Mouse (Mus musculus) heart, embryonic 11.5 days (tissue): ENCODE results near the gene Cd52. TPM values are rescaled to one million over a fixed set of nuclear protein-coding genes. Genes with fewer than 3 reads are reported as not detected.

ENCODE experiments used
- ATAC-seq: fragments of 200-750 bp; cut with Nextera tagmentation; replicated peaks from 2 replicates; pipeline ENCODE4 v1.8.0; 2017; ENCODE audit warnings: moderate library complexity; ENCODE audit not compliant: insufficient number of reproducible peaks, low FRiP score, low TSS enrichment
- H3K27ac ChIP-seq: fragments of 300-500 bp; sonication (generic); 2 replicates; pipeline ENCODE4 v1.5.1; 2014; ENCODE audit warnings: mild to moderate bottlenecking, low read depth, low read length
- H3K27me3 ChIP-seq: fragments of 300-500 bp; sonication (generic); 2 replicates; pipeline ENCODE4 v1.6.1; 2014; ENCODE audit warnings: mild to moderate bottlenecking, low read length, mixed read lengths; ENCODE audit not compliant: control insufficient read depth, insufficient read depth
- H3K36me3 ChIP-seq: fragments of 300-500 bp; sonication (generic); 2 replicates; pipeline ENCODE4 v1.6.1; 2014; ENCODE audit warnings: mild to moderate bottlenecking, low read length, moderate library complexity, mixed read lengths; ENCODE audit not compliant: control insufficient read depth, insufficient read depth
- H3K4me1 ChIP-seq: fragments of 300-500 bp; sonication (generic); 2 replicates; pipeline ENCODE4 v1.6.1; 2014; ENCODE audit warnings: low read length; ENCODE audit not compliant: control insufficient read depth, insufficient read depth
- H3K4me2 ChIP-seq: fragments of 300-500 bp; sonication (generic); 2 replicates; pipeline ENCODE4 v1.6.1; 2014; ENCODE audit warnings: mild to moderate bottlenecking, moderate library complexity
- H3K4me3 ChIP-seq: fragments of 300-500 bp; sonication (generic); 2 replicates; pipeline ENCODE4 v1.5.1; 2014; ENCODE audit warnings: low read depth, low read length
- H3K9ac ChIP-seq: fragments of 300-500 bp; sonication (generic); 2 replicates; pipeline ENCODE4 v1.6.1; 2014; ENCODE audit warnings: mild to moderate bottlenecking, low read depth, low read length, moderate library complexity
- H3K9me3 ChIP-seq: fragments of 300-500 bp; sonication (generic); replicated peaks from 2 replicates; pipeline ENCODE4 v1.6.1; 2016; ENCODE audit warnings: low read length; ENCODE audit not compliant: control insufficient read depth
- WGBS: fragments of 180-500 bp; shearing (Covaris S2); extraction: QIAGEN DNeasy Blood & Tissue Kit; methylation state at CpG from one replicate; pipeline ENCODE4 v1.1.7; 2014; ENCODE audit not compliant: insufficient replicate concordance; 5-methylcytosine and 5-hydroxymethylcytosine counted together
- polyA plus RNA-seq: library from polyadenylated mRNA; unstranded; fragments of >200 nt; fragmentation: Nextera tagmentation; extraction: Ambion mirVana; gene quantifications from 2 replicates; pipeline ENCODE4 v1.2.1, GENCODE M21; 2014

The Cd52 gene
- polyA plus RNA-seq, 1 experiment from 2014 or later, result 3.9 TPM

GRCm38 (mm10) chr4:134122281-134122680 is 27.4 kb upstream of the Cd52 start:
- Histone ChIP-seq H3K27ac (no peak overlapping the region), H3K4me1 (peaks cover 7% of the 10 kb centered on the region), H3K9me3 (no peaks in the 10 kb centered on the region), H3K9ac (no peak overlapping the region), H3K4me2 (no peak overlapping the region), H3K36me3 (no peaks in the 10 kb centered on the region; the same call in 1 of the 2 replicates), H3K27me3 (no peaks in the 10 kb centered on the region), H3K4me3 (no peak overlapping the region)
- ATAC-seq, result no peak
- 55% methylated on average over 3 of the region's 3 CpGs for whole genome bisulfite sequencing

GRCm38 (mm10) chr4:134121571-134121970 is 26.7 kb upstream of the Cd52 start:
- H3K4me3 ChIP-seq, result no peak overlapping the region
- peaks cover 4% of the 10 kb centered on the region; the same call in 1 of the 2 replicates for H3K4me1 ChIP-seq
- H3K27ac ChIP-seq, result no peak overlapping the region
- no peaks in the 10 kb centered on the region for H3K27me3 ChIP-seq
- H3K9me3 ChIP-seq, result no peaks in the 10 kb centered on the region
- ATAC-seq, result no peak
- H3K9ac ChIP-seq, result no peak overlapping the region
- no peak overlapping the region for H3K4me2 ChIP-seq
- H3K36me3 ChIP-seq, result no peaks in the 10 kb centered on the region
- WGBS, result 46% methylated on average over 4 of the region's 4 CpGs

- Histone ChIP-seq H3K4me2 (no peak overlapping the region), H3K27me3 (no peaks in the 10 kb centered on the region), H3K9ac (no peak overlapping the region), H3K27ac (no peak overlapping the region), H3K4me1 (peaks cover 4% of the 10 kb centered on the region; the same call in 1 of the 2 replicates), H3K36me3 (no peaks in the 10 kb centered on the region), H3K4me3 (no peak overlapping the region), H3K9me3 (no peaks in the 10 kb centered on the region)
- 71% methylated on average over 4 of the region's 4 CpGs for WGBS
- no peak for ATAC-seq
Measured at GRCm38 (mm10) chr4:134120916-134121315, 26.0 kb upstream of the Cd52 start.

- WGBS, result 68% methylated on average over 6 of the region's 6 CpGs
- no peaks in the 10 kb centered on the region for H3K9me3 ChIP-seq
- H3K4me3 ChIP-seq, result no peak overlapping the region
- H3K9ac ChIP-seq, result no peak overlapping the region
- no peak for ATAC-seq
- no peak overlapping the region for H3K27ac ChIP-seq
- no peak overlapping the region for H3K4me2 ChIP-seq
- H3K4me1 ChIP-seq, result peaks cover 4% of the 10 kb centered on the region; the same call in 1 of the 2 replicates
- H3K36me3 ChIP-seq, result no peaks in the 10 kb centered on the region
- no peaks in the 10 kb centered on the region for H3K27me3 ChIP-seq
Measured at GRCm38 (mm10) chr4:134120192-134120805, 25.4 kb upstream of the Cd52 start.

- Histone ChIP-seq H3K4me2 (no peak overlapping the region), H3K4me1 (peaks cover 4% of the 10 kb centered on the region; the same call in 1 of the 2 replicates), H3K27me3 (no peaks in the 10 kb centered on the region), H3K9me3 (no peaks in the 10 kb centered on the region), H3K4me3 (no peak overlapping the region), H3K9ac (no peak overlapping the region), H3K27ac (no peak overlapping the region), H3K36me3 (no peaks in the 10 kb centered on the region)
- no peak for ATAC-seq
- 66% methylated on average over 9 of the region's 9 CpGs for WGBS
Measured at GRCm38 (mm10) chr4:134119644-134120043, 24.8 kb upstream of the Cd52 start.

- Histone ChIP-seq H3K9ac (no peak overlapping the region), H3K36me3 (no peaks in the 10 kb centered on the region), H3K27me3 (no peaks in the 10 kb centered on the region), H3K4me3 (no peak overlapping the region), H3K4me2 (no peak overlapping the region), H3K27ac (no peak overlapping the region), H3K4me1 (peaks cover 1% of the 10 kb centered on the region; the same call in 1 of the 2 replicates), H3K9me3 (no peaks in the 10 kb centered on the region)
- WGBS, result 69% methylated on average over 5 of the region's 5 CpGs
- ATAC-seq, result no peak
Measured at GRCm38 (mm10) chr4:134119042-134119441, 24.2 kb upstream of the Cd52 start.

- 59% methylated on average over 14 of the region's 14 CpGs for WGBS
- no peak overlapping the region for H3K4me2 ChIP-seq
- H3K27me3 ChIP-seq, result no peaks in the 10 kb centered on the region
- H3K27ac ChIP-seq, result no peak overlapping the region
- no peak overlapping the region for H3K9ac ChIP-seq
- H3K36me3 ChIP-seq, result no peaks in the 10 kb centered on the region
- no peak overlapping the region for H3K4me3 ChIP-seq
- ATAC-seq, result no peak
- H3K4me1 ChIP-seq, result peaks cover 3% of the 10 kb centered on the region; the same call in 1 of the 2 replicates
- H3K9me3 ChIP-seq, result no peaks in the 10 kb centered on the region
Measured at GRCm38 (mm10) chr4:134118126-134118800, 23.4 kb upstream of the Cd52 start.

- WGBS, result 60% methylated on average over 8 of the region's 8 CpGs
- Histone ChIP-seq H3K9me3 (no peaks in the 10 kb centered on the region), H3K4me1 (peaks cover 4% of the 10 kb centered on the region; the same call in 1 of the 2 replicates), H3K27me3 (no peaks in the 10 kb centered on the region), H3K4me2 (no peak overlapping the region), H3K4me3 (no peak overlapping the region), H3K9ac (no peak overlapping the region), H3K27ac (no peak overlapping the region), H3K36me3 (no peaks in the 10 kb centered on the region)
- ATAC-seq, result no peak
Measured at GRCm38 (mm10) chr4:134117012-134117411, 22.1 kb upstream of the Cd52 start.
